In genomic region chr15:98586141-98586540, GRCm38 (mm10) we compare ENCODE assay signal across 14 mouse cellular contexts. TPM values are rescaled to one million over a fixed set of nuclear protein-coding genes. Genes with fewer than 3 reads are reported as not detected.
A peak's percentile ranks its signal among the peaks of the same experiment; 100 is the strongest.
DNase-seq lines count a peak whose midpoint lies in the region; ATAC-seq and TF ChIP-seq lines count a peak whose summit lies in the region.
"Not testable (repeated sequence)": the region's sequence is repeated elsewhere in the genome, so short reads cannot be mapped to it uniquely, and the experiment has no call there.
"Had no signal": no experiment of that assay in that cellular context is flagged by ENCODE, and none has a peak within 500 bp of the region (broad histone marks: within the 10 kb centered on the region; RNA-seq: fewer than 3 reads in every experiment).

No protein-coding gene starts in this region.

- TF ChIP-seq EP300 in ES-Bruce4 (IDR thresholded peaks at IDR 0.05; ENCODE audit: insufficient read depth, low read depth, low read length): not testable (repeated sequence)

- peak overlapping the region; percentile 15; the same call in 1 of the 2 replicates for H3K4me3 ChIP-seq in ES-Bruce4 (ENCODE audit: low read depth, low read length)
- H3K4me3 ChIP-seq in heart, embryonic 10.5 days; heart, embryonic 15.5 days; liver, embryonic 11.5 days (ENCODE audit: low read depth, low read length); liver, embryonic 15.5 days (replicated peaks); small intestine, adult 2 months (ENCODE audit: low read depth, low read length); thymus, adult 2 months (ENCODE audit: control insufficient read depth, insufficient read depth, low read length): not testable (repeated sequence)

- not testable (repeated sequence) for ATAC-seq in heart, embryonic 15.5 days (replicated peaks; ENCODE audit: insufficient number of reproducible peaks, insufficient read depth, low FRiP score, low read depth)
- peak; percentile 37; the same call in 1 of the 2 replicates for ATAC-seq in liver, embryonic 11.5 days (replicated peaks; ENCODE audit: low FRiP score)
- peak; percentile 74 for ATAC-seq in liver, embryonic 15.5 days (ENCODE audit: insufficient read depth)

- H3K4me2 ChIP-seq in heart, embryonic 15.5 days; liver, embryonic 11.5 days: not testable (repeated sequence)
- peak overlapping the region; percentile 45 for H3K4me2 ChIP-seq in liver, embryonic 15.5 days

- H3K27ac ChIP-seq in ES-Bruce4 (ENCODE audit: insufficient read depth, low read length): peak overlapping the region; percentile 76; the same call in 1 of the 2 replicates
- H3K27ac ChIP-seq in heart, embryonic 10.5 days: peak overlapping the region; percentile 67; the same call in 1 of the 2 replicates
- peak overlapping the region; percentile 58 for H3K27ac ChIP-seq in heart, embryonic 15.5 days
- H3K27ac ChIP-seq in liver, embryonic 11.5 days (ENCODE audit: low read depth, low read length): not testable (repeated sequence)
- H3K27ac ChIP-seq in liver, embryonic 15.5 days (replicated peaks): peak overlapping the region; percentile 79
- peak overlapping the region; percentile 64; the same call in 1 of the 2 replicates for H3K27ac ChIP-seq in small intestine, adult 2 months (ENCODE audit: insufficient read depth, low read depth, low read length)
- peak overlapping the region; percentile 9; the same call in 1 of the 2 replicates for H3K27ac ChIP-seq in thymus, adult 2 months (ENCODE audit: control insufficient read depth, insufficient read depth, low read length)

- 63% methylated on average over 9 of the region's 9 CpGs for WGBS in heart, embryonic 10.5 days
- WGBS in heart, embryonic 15.5 days: 71% methylated on average over 9 of the region's 9 CpGs
- 43% methylated on average over 9 of the region's 9 CpGs for WGBS in liver, embryonic 11.5 days
- 24% methylated on average over 9 of the region's 9 CpGs for WGBS in liver, embryonic 15.5 days (ENCODE audit: insufficient replicate concordance)
- WGBS in small intestine, adult 2 months: 32% methylated on average over 9 of the region's 9 CpGs
- 92% methylated on average over 9 of the region's 9 CpGs for WGBS in thymus, adult 2 months

- not testable (repeated sequence) for H3K36me3 ChIP-seq in ES-Bruce4 (ENCODE audit: control insufficient read depth, insufficient read depth, low read length, poor library complexity, severe bottlenecking); liver, embryonic 11.5 days (ENCODE audit: control insufficient read depth, insufficient read depth, low read length); small intestine, adult 2 months (ENCODE audit: control insufficient read depth, insufficient read depth, low read length); thymus, adult 2 months (ENCODE audit: control insufficient read depth, insufficient read depth, low read length)
- H3K36me3 ChIP-seq in heart, embryonic 10.5 days: peaks cover 31% of the 10 kb centered on the region
- peaks cover 24% of the 10 kb centered on the region for H3K36me3 ChIP-seq in heart, embryonic 15.5 days
- H3K36me3 ChIP-seq in liver, embryonic 15.5 days (replicated peaks): peaks cover 17% of the 10 kb centered on the region

- H3K9me3 ChIP-seq in ES-Bruce4 (replicated peaks; ENCODE audit: control insufficient read depth, insufficient read depth, low read length, poor library complexity, severe bottlenecking); heart, embryonic 10.5 days; heart, embryonic 15.5 days (replicated peaks); liver, embryonic 11.5 days (ENCODE audit: control insufficient read depth, low read length); liver, embryonic 15.5 days (replicated peaks): not testable (repeated sequence)

- DNase-seq in c-Kit-positive CD71-positive TER-119-positive erythroid progenitor cells, embryonic 14.5 days (ENCODE audit: low spot score): peak; percentile 58
- not testable (repeated sequence) for DNase-seq in heart, embryonic 10.5 days (ENCODE audit: low spot score); liver, embryonic 11.5 days (ENCODE audit: low spot score); thymus, adult 2 months

- TF ChIP-seq CTCF in ES-Bruce4 (IDR thresholded peaks at IDR 0.05; ENCODE audit: low read depth, low read length); small intestine, adult 2 months (IDR thresholded peaks at IDR 0.05; ENCODE audit: extremely low read depth, insufficient read length, insufficient replicate concordance, low read depth, low read length); thymus, adult 2 months (IDR thresholded peaks at IDR 0.05; ENCODE audit: borderline replicate concordance, control insufficient read depth, extremely low read depth, insufficient read depth, low read length, poor library complexity): not testable (repeated sequence)

- H3K27me3 ChIP-seq in ES-Bruce4 (ENCODE audit: control insufficient read depth, insufficient read depth, low read length, poor library complexity, severe bottlenecking); heart, embryonic 10.5 days (ENCODE audit: insufficient read depth, poor library complexity, severe bottlenecking); heart, embryonic 15.5 days; liver, embryonic 11.5 days (replicated peaks; ENCODE audit: control insufficient read depth, insufficient read depth, low read length); liver, embryonic 15.5 days; small intestine, adult 2 months (ENCODE audit: control insufficient read depth, insufficient read depth, low read length); thymus, adult 2 months (ENCODE audit: control insufficient read depth, insufficient read depth, low read length): not testable (repeated sequence)

- H3K4me1 ChIP-seq in ES-Bruce4 (ENCODE audit: control insufficient read depth, insufficient read depth, low read length); liver, embryonic 11.5 days (replicated peaks; ENCODE audit: control insufficient read depth, insufficient read depth, low read length): not testable (repeated sequence)
- H3K4me1 ChIP-seq in heart, embryonic 10.5 days: peaks cover 33% of the 10 kb centered on the region
- peaks cover 22% of the 10 kb centered on the region for H3K4me1 ChIP-seq in heart, embryonic 15.5 days (replicated peaks)
- H3K4me1 ChIP-seq in liver, embryonic 15.5 days (replicated peaks): peaks cover 55% of the 10 kb centered on the region
- peaks cover 28% of the 10 kb centered on the region; the same call in 1 of the 2 replicates for H3K4me1 ChIP-seq in small intestine, adult 2 months (ENCODE audit: control insufficient read depth, insufficient read depth, insufficient read length, low read length)
- H3K4me1 ChIP-seq in thymus, adult 2 months (replicated peaks; ENCODE audit: control insufficient read depth, insufficient read depth, low read length): peaks cover 49% of the 10 kb centered on the region

- H3K9ac ChIP-seq in ES-Bruce4 (ENCODE audit: low read depth, poor library complexity, severe bottlenecking); heart, embryonic 15.5 days; liver, embryonic 11.5 days (ENCODE audit: low read depth, low read length); liver, embryonic 15.5 days: not testable (repeated sequence)

- TF ChIP-seq POLR2A in ES-Bruce4 (IDR thresholded peaks at IDR 0.05; ENCODE audit: insufficient read depth, low read length); small intestine, adult 2 months (IDR thresholded peaks at IDR 0.05; ENCODE audit: low read depth, low read length); thymus, adult 2 months (IDR thresholded peaks at IDR 0.05; ENCODE audit: control insufficient read depth, extremely low read depth, insufficient read depth, low read length, poor library complexity): not testable (repeated sequence)

RNA-seq across cellular contexts. Expression of gene 4930415O20Rik, which starts 15.3 kb away (rescaled TPM):
- polyA plus RNA-seq in ES-Bruce4 (2011; ENCODE audit: insufficient read depth, insufficient read length, low read depth, missing spikeins): 1.7 and 2.6 TPM in 2 replicates
- polyA plus RNA-seq in heart, embryonic 10.5 days (2016; fragmentation: Nextera tagmentation; extraction: Ambion mirVana): 0.43 TPM in 1 of 2 replicates, not detected in the other
- 0.40 and 0.74 TPM in 2 replicates for polyA plus RNA-seq in heart, embryonic 15.5 days (2015; fragmentation: Nextera tagmentation; extraction: Ambion mirVana)
- 0.55 TPM in 1 of 2 replicates, not detected in the other for polyA plus RNA-seq in liver, embryonic 11.5 days (2014; fragmentation: Nextera tagmentation; extraction: Ambion mirVana)
- not detected in 2 replicates for polyA plus RNA-seq in liver, embryonic 15.5 days (2015; fragmentation: Nextera tagmentation; extraction: Ambion mirVana)
- polyA plus RNA-seq in small intestine, adult 2 months (2012; rRNA removed): 0.46 and 2.7 TPM in 2 replicates
- 0.31 TPM in 1 of 2 replicates, not detected in the other for polyA plus RNA-seq in thymus, adult 2 months (2012; rRNA removed)
- polyA plus RNA-seq: brain, embryonic 14.5 days; embryonic facial prominence, embryonic 13.5 days; forebrain, embryonic 11.5 days; G1E; hindbrain, embryonic 13.5 days; hindbrain, postnatal 0 days had no signal

RNA-seq across cellular contexts. Expression of gene Ccnt1, which starts 15.4 kb away (rescaled TPM):
- polyA plus RNA-seq in ES-Bruce4 (2011; ENCODE audit: insufficient read depth, insufficient read length, low read depth, missing spikeins): 66.8 and 73.1 TPM in 2 replicates
- 42.8 and 53.0 TPM in 2 replicates for polyA plus RNA-seq in heart, embryonic 10.5 days (2016; fragmentation: Nextera tagmentation; extraction: Ambion mirVana)
- polyA plus RNA-seq in heart, embryonic 15.5 days (2015; fragmentation: Nextera tagmentation; extraction: Ambion mirVana): 33.2 and 38.0 TPM in 2 replicates
- 56.0 and 56.3 TPM in 2 replicates for polyA plus RNA-seq in liver, embryonic 11.5 days (2014; fragmentation: Nextera tagmentation; extraction: Ambion mirVana)
- polyA plus RNA-seq in liver, embryonic 15.5 days (2015; fragmentation: Nextera tagmentation; extraction: Ambion mirVana): 25.1 and 28.2 TPM in 2 replicates
- polyA plus RNA-seq in small intestine, adult 2 months (2012; rRNA removed): 3.6 and 5.2 TPM in 2 replicates
- polyA plus RNA-seq in thymus, adult 2 months (2012; rRNA removed): 26.8 and 32.0 TPM in 2 replicates

RNA-seq across cellular contexts. Expression of gene Adcy6, which starts 23.7 kb away (rescaled TPM):
- polyA plus RNA-seq in ES-Bruce4 (2011; ENCODE audit: insufficient read depth, insufficient read length, low read depth, missing spikeins): 12.5 and 12.8 TPM in 2 replicates
- 25.5 and 33.5 TPM in 2 replicates for polyA plus RNA-seq in heart, embryonic 10.5 days (2016; fragmentation: Nextera tagmentation; extraction: Ambion mirVana)
- 36.5 and 43.0 TPM in 2 replicates for polyA plus RNA-seq in heart, embryonic 15.5 days (2015; fragmentation: Nextera tagmentation; extraction: Ambion mirVana)
- polyA plus RNA-seq in liver, embryonic 11.5 days (2014; fragmentation: Nextera tagmentation; extraction: Ambion mirVana): 8.3 and 12.3 TPM in 2 replicates
- 6.6 and 6.9 TPM in 2 replicates for polyA plus RNA-seq in liver, embryonic 15.5 days (2015; fragmentation: Nextera tagmentation; extraction: Ambion mirVana)
- polyA plus RNA-seq in small intestine, adult 2 months (2012; rRNA removed): 55.9 and 89.2 TPM in 2 replicates
- 211 and 230 TPM in 2 replicates for polyA plus RNA-seq in thymus, adult 2 months (2012; rRNA removed)
- polyA plus RNA-seq: G1E had no signal

RNA-seq across cellular contexts. Expression of gene Cacnb3, which starts 44.5 kb away (rescaled TPM):
- polyA plus RNA-seq in ES-Bruce4 (2011; ENCODE audit: insufficient read depth, insufficient read length, low read depth, missing spikeins): 16.8 and 18.7 TPM in 2 replicates
- polyA plus RNA-seq in heart, embryonic 10.5 days (2016; fragmentation: Nextera tagmentation; extraction: Ambion mirVana): 9.9 and 23.3 TPM in 2 replicates
- 8.7 and 12.8 TPM in 2 replicates for polyA plus RNA-seq in heart, embryonic 15.5 days (2015; fragmentation: Nextera tagmentation; extraction: Ambion mirVana)
- 13.2 TPM in 2 replicates for polyA plus RNA-seq in liver, embryonic 11.5 days (2014; fragmentation: Nextera tagmentation; extraction: Ambion mirVana)
- 0.52 and 0.96 TPM in 2 replicates for polyA plus RNA-seq in liver, embryonic 15.5 days (2015; fragmentation: Nextera tagmentation; extraction: Ambion mirVana)
- polyA plus RNA-seq in small intestine, adult 2 months (2012; rRNA removed): 19.1 and 40.2 TPM in 2 replicates
- 102 and 127 TPM in 2 replicates for polyA plus RNA-seq in thymus, adult 2 months (2012; rRNA removed)

RNA-seq across cellular contexts. Expression of gene Kansl2, which starts 52.1 kb away (rescaled TPM):
- 116 and 119 TPM in 2 replicates for polyA plus RNA-seq in ES-Bruce4 (2011; ENCODE audit: insufficient read depth, insufficient read length, low read depth, missing spikeins)
- 91.7 and 127 TPM in 2 replicates for polyA plus RNA-seq in heart, embryonic 10.5 days (2016; fragmentation: Nextera tagmentation; extraction: Ambion mirVana)
- 70.0 and 81.2 TPM in 2 replicates for polyA plus RNA-seq in heart, embryonic 15.5 days (2015; fragmentation: Nextera tagmentation; extraction: Ambion mirVana)
- polyA plus RNA-seq in liver, embryonic 11.5 days (2014; fragmentation: Nextera tagmentation; extraction: Ambion mirVana): 92.6 and 94.2 TPM in 2 replicates
- polyA plus RNA-seq in liver, embryonic 15.5 days (2015; fragmentation: Nextera tagmentation; extraction: Ambion mirVana): 32.0 and 35.4 TPM in 2 replicates
- polyA plus RNA-seq in small intestine, adult 2 months (2012; rRNA removed): 8.4 and 15.0 TPM in 2 replicates
- 71.6 and 78.4 TPM in 2 replicates for polyA plus RNA-seq in thymus, adult 2 months (2012; rRNA removed)
